Mouse (Mus musculus): ENCODE data around the gene Bicra. TPM values are rescaled to one million over a fixed set of nuclear protein-coding genes. Genes with fewer than 3 reads are reported as not detected.

Gene Bicra
- polyA plus RNA-seq (2014; fragmentation: Nextera tagmentation; extraction: Ambion mirVana): 10.9 and 11.6 TPM in 2 replicates

DNA sequence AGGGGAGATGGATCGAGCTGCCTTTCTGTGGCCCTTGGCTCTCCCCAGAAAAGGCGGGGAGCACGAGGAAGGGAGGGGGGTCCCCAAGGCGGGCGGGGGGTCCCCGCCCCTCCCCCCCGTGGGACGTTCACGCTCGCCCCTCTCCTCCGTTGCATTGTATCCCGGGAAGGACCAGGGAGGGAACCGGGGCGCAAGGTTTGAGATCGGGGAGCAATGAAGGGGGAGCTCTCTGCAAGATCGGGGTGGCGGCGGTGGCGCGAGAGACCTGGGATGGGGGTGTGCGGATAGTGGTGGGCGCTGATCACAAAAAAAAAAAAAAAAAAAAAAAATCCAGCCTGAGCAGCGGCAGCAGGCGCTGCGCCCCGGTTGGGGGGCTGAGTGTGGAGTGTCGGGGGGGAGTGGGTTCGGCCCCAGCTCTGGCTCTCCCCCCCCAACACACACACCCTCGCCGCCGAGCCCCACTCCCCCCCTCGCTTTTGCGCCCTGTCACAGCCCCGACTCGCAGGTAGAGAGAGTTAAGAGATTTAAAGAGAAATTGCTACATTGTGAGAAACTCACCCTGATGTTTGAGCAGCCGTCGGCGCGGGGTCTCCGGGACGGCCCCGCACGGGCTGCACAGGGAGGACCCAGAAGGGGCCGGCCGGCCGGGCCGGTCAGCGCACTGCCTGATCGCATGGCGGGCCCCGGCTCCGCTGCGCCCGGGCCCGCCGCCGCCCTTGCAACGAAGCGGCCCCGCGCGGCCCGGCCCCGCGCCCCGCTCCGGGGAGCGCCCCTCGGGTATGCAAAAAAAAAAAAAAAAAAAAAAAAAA is at the start of gene Bicra:
Gene Bicra (minus strand): TSS at position 584 of the 809 bp plus-strand sequence.
- under 1% methylated on average over 66 of the region's 69 CpGs for WGBS
- H3K27ac ChIP-seq (ENCODE audit: low read depth, low read length): peak within 1 kb of the TSS; percentile 93
- DNase-seq (ENCODE audit: low spot score) (peak; percentile 92), ATAC-seq (replicated peaks; ENCODE audit: low FRiP score) (peak; percentile 72)
- H3K4me3 ChIP-seq (ENCODE audit: low read depth, low read length): peak within 1 kb of the TSS; percentile 91
- H3K4me1 ChIP-seq (replicated peaks; ENCODE audit: control insufficient read depth, insufficient read depth, low read length): peaks cover 30% of the 10 kb centered on the region; the same call in 1 of the 2 replicates
- H3K9me3 ChIP-seq (ENCODE audit: control insufficient read depth, low read length): no peaks in the 10 kb centered on the region
- no peaks in the 10 kb centered on the region for H3K27me3 ChIP-seq (ENCODE audit: control insufficient read depth, insufficient read depth, low read length)
- no peaks in the 10 kb centered on the region for H3K36me3 ChIP-seq (ENCODE audit: control insufficient read depth, insufficient read depth, low read length)
- peak within 1 kb of the TSS; percentile 100 for H3K9ac ChIP-seq (ENCODE audit: low read length)
- peak within 1 kb of the TSS; percentile 85 for H3K4me2 ChIP-seq (ENCODE audit: low read depth, low read length, severe bottlenecking)

DNA sequence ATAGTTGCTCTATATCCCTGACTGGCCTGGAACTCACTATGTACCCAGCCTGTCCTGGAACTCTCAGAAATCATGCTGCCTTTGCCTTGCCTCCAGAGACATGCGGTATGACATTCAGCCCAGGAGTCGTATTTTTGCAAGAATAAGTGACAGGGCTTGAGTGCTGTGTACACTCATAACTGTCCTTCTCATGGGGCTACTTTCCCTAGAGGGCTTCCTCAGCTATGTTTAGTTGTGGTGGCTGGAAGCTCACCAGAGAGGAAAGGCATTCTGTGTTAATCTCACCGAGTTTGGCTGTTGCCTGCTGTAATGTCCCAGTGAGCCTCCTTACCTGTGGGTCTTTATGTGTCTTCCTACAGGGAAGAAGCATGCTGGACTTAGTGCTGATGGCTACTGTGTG is 46.9 kb upstream of the Bicra start:
- WGBS: 71% methylated on average over 3 of the region's 3 CpGs
- Histone ChIP-seq H3K9me3 (ENCODE audit: control insufficient read depth, low read length) (no peaks in the 10 kb centered on the region), H3K9ac (ENCODE audit: low read length) (no peak overlapping the region), H3K4me1 (replicated peaks; ENCODE audit: control insufficient read depth, insufficient read depth, low read length) (peaks cover 4% of the 10 kb centered on the region; the same call in 1 of the 2 replicates), H3K27me3 (ENCODE audit: control insufficient read depth, insufficient read depth, low read length) (no peaks in the 10 kb centered on the region), H3K4me3 (ENCODE audit: low read depth, low read length) (no peak overlapping the region), H3K4me2 (ENCODE audit: low read depth, low read length, severe bottlenecking) (no peak overlapping the region), H3K27ac (ENCODE audit: low read depth, low read length) (no peak overlapping the region), H3K36me3 (ENCODE audit: control insufficient read depth, insufficient read depth, low read length) (no peaks in the 10 kb centered on the region)
- no peak for ATAC-seq (replicated peaks; ENCODE audit: low FRiP score)
- peak; percentile 16 for DNase-seq (ENCODE audit: low spot score)

DNA sequence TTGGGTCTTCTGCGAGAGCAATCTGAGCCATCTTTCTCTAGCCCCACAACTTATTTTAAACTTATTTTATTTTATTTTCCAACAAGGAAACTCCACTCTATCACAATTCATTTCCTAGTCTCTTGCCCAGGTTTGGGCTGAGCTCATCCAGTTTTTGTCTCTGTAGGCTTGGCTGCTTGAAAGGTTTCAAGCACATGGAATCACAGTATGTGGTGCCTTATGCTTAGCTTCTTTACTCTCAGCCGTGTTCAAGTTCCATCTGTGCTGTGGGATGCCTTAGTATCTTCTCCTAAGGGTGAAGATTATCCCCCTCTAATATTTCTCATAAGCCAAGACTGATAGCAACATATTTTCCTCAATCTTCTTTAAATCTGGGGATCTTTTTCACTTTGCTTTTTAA is 39.9 kb upstream of the Bicra start:
- Histone ChIP-seq H3K27me3 (ENCODE audit: control insufficient read depth, insufficient read depth, low read length) (no peaks in the 10 kb centered on the region), H3K9ac (ENCODE audit: low read length) (no peak overlapping the region), H3K27ac (ENCODE audit: low read depth, low read length) (no peak overlapping the region), H3K4me2 (ENCODE audit: low read depth, low read length, severe bottlenecking) (no peak overlapping the region), H3K4me3 (ENCODE audit: low read depth, low read length) (no peak overlapping the region), H3K9me3 (ENCODE audit: control insufficient read depth, low read length) (no peaks in the 10 kb centered on the region), H3K36me3 (ENCODE audit: control insufficient read depth, insufficient read depth, low read length) (no peaks in the 10 kb centered on the region), H3K4me1 (replicated peaks; ENCODE audit: control insufficient read depth, insufficient read depth, low read length) (no peaks in the 10 kb centered on the region)
- 76% methylated on average over 2 of the region's 2 CpGs for WGBS
- ATAC-seq (replicated peaks; ENCODE audit: low FRiP score): no peak
- DNase-seq (ENCODE audit: low spot score): no peak

DNA sequence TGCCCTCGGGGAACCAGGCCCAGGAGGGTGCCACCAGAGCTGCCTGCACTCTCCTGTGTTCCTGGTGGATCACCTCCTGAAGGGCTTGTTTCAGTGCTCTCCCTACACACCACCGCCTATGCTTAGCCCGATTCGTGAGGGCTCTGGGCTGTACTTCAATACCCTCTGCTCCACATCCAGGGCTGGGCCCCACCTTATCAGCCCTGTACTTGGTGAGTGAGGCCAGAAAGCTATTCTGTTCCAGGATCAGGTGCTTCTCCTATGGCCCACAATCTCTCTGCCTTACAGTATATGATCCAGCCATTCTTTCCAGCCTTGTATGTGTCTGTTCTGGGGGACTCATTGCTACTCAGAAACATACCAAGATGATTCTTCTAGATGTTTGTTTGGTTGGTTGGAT is 35.6 kb upstream of the Bicra start:
- no peaks in the 10 kb centered on the region for H3K9me3 ChIP-seq (ENCODE audit: control insufficient read depth, low read length)
- 54% methylated on average over 4 of the region's 4 CpGs for WGBS
- no peaks in the 10 kb centered on the region for H3K36me3 ChIP-seq (ENCODE audit: control insufficient read depth, insufficient read depth, low read length)
- H3K4me2 ChIP-seq (ENCODE audit: low read depth, low read length, severe bottlenecking): no peak overlapping the region
- H3K27ac ChIP-seq (ENCODE audit: low read depth, low read length): no peak overlapping the region
- no peaks in the 10 kb centered on the region for H3K27me3 ChIP-seq (ENCODE audit: control insufficient read depth, insufficient read depth, low read length)
- no peaks in the 10 kb centered on the region for H3K4me1 ChIP-seq (replicated peaks; ENCODE audit: control insufficient read depth, insufficient read depth, low read length)
- ATAC-seq (replicated peaks; ENCODE audit: low FRiP score) (no peak), DNase-seq (ENCODE audit: low spot score) (no peak)
- H3K4me3 ChIP-seq (ENCODE audit: low read depth, low read length): no peak overlapping the region
- no peak overlapping the region for H3K9ac ChIP-seq (ENCODE audit: low read length)

DNA sequence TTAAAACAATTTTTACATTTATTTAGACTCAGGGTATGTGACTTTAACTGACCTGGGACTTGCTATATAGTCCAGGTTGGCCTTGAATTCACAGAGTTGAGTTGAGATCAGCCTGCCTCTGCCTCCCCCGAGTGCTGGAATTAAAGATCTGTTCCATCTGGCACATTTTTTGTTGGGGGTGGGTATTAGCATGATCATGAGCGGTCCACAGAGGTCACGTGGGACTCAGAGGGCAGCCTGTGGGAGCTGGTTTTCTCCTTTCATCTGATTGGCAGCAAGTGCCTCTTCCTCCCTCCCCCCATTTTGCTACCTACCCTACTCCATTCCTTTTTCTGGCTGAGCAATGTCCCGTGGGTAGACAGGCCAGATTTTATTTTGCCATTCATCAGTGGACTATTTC is 32.9 kb upstream of the Bicra start:
- Histone ChIP-seq H3K36me3 (ENCODE audit: control insufficient read depth, insufficient read depth, low read length) (no peaks in the 10 kb centered on the region), H3K4me1 (replicated peaks; ENCODE audit: control insufficient read depth, insufficient read depth, low read length) (no peaks in the 10 kb centered on the region), H3K9me3 (ENCODE audit: control insufficient read depth, low read length) (no peaks in the 10 kb centered on the region), H3K9ac (ENCODE audit: low read length) (no peak overlapping the region), H3K27me3 (ENCODE audit: control insufficient read depth, insufficient read depth, low read length) (no peaks in the 10 kb centered on the region), H3K4me2 (ENCODE audit: low read depth, low read length, severe bottlenecking) (no peak overlapping the region), H3K4me3 (ENCODE audit: low read depth, low read length) (no peak overlapping the region), H3K27ac (ENCODE audit: low read depth, low read length) (no peak overlapping the region)
- 73% methylated on average over 4 of the region's 4 CpGs for WGBS
- DNase-seq (ENCODE audit: low spot score) (no peak), ATAC-seq (replicated peaks; ENCODE audit: low FRiP score) (no peak)

DNA sequence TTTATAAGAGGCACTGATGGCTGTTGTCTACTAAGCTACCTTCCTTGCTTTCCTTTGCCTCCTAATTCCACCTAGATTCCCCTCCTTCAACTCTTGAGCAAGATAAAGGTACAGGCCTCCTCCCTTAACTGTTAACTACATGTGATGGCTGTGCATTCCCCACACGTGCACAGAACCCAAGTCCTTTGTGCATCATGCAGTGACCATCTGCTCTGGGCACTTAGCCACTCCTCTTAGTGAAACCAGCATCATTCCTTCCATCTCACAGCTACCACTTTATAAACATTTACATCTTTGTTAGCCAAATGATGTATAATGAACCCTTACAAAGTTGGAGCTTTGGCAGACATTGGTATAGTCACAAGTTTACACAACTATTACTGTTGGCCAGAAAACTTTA is 32.2 kb upstream of the Bicra start:
- Histone ChIP-seq H3K4me1 (replicated peaks; ENCODE audit: control insufficient read depth, insufficient read depth, low read length) (no peaks in the 10 kb centered on the region), H3K27ac (ENCODE audit: low read depth, low read length) (no peak overlapping the region), H3K4me2 (ENCODE audit: low read depth, low read length, severe bottlenecking) (no peak overlapping the region), H3K9me3 (ENCODE audit: control insufficient read depth, low read length) (no peaks in the 10 kb centered on the region), H3K36me3 (ENCODE audit: control insufficient read depth, insufficient read depth, low read length) (no peaks in the 10 kb centered on the region), H3K4me3 (ENCODE audit: low read depth, low read length) (no peak overlapping the region), H3K27me3 (ENCODE audit: control insufficient read depth, insufficient read depth, low read length) (no peaks in the 10 kb centered on the region), H3K9ac (ENCODE audit: low read length) (no peak overlapping the region)
- ATAC-seq (replicated peaks; ENCODE audit: low FRiP score): no peak
- 72% methylated on average over 1 of the region's 1 CpGs for WGBS
- no peak for DNase-seq (ENCODE audit: low spot score)

DNA sequence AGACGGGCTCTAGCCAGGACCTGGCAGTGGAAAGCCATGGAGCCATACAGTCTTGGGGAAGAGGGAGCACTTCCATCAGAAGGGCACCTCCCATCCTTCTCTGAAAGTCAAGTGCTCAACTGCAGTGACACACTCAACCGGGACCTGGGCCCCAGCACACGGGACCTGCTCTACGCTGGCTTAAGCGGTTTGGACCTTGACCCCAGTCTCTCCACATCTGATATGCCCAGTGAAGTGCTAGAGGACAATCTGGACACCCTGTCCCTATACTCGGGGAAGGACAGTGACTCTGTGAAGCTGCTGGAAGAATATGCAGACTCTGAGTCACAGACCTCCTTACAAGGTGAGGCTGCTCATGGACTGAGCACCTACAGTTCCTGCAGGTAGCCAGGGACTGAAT is 24.2 kb upstream of the Bicra start:
- no peaks in the 10 kb centered on the region for H3K9me3 ChIP-seq (ENCODE audit: control insufficient read depth, low read length)
- H3K36me3 ChIP-seq (ENCODE audit: control insufficient read depth, insufficient read depth, low read length): no peaks in the 10 kb centered on the region
- H3K4me3 ChIP-seq (ENCODE audit: low read depth, low read length): no peak overlapping the region
- no peak overlapping the region for H3K9ac ChIP-seq (ENCODE audit: low read length)
- DNase-seq (ENCODE audit: low spot score) (no peak), ATAC-seq (replicated peaks; ENCODE audit: low FRiP score) (no peak)
- H3K27ac ChIP-seq (ENCODE audit: low read depth, low read length): no peak overlapping the region
- 84% methylated on average over 6 of the region's 6 CpGs for WGBS
- no peak overlapping the region for H3K4me2 ChIP-seq (ENCODE audit: low read depth, low read length, severe bottlenecking)
- no peaks in the 10 kb centered on the region for H3K27me3 ChIP-seq (ENCODE audit: control insufficient read depth, insufficient read depth, low read length)
- H3K4me1 ChIP-seq (replicated peaks; ENCODE audit: control insufficient read depth, insufficient read depth, low read length): no peaks in the 10 kb centered on the region

DNA sequence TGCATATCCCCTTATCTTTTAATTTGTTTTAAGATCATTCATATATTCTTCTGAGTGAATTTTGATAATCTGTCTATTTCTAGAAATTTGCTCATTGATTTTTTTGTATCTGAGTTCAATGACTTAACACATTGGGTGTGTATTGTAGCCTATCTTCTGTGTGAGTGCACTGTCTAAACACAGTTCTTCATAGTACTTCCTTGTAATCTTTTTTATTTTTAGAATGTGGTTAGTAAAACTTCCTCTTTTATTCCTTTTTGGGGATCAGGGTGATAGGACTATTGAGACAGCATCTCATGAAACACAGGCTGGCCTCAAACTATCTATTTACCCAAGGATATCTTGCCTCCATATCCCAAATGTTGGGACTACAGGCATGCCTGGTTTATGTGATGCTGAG is 23.1 kb upstream of the Bicra start:
- H3K9ac ChIP-seq (ENCODE audit: low read length): no peak overlapping the region
- no peak for ATAC-seq (replicated peaks; ENCODE audit: low FRiP score)

DNA sequence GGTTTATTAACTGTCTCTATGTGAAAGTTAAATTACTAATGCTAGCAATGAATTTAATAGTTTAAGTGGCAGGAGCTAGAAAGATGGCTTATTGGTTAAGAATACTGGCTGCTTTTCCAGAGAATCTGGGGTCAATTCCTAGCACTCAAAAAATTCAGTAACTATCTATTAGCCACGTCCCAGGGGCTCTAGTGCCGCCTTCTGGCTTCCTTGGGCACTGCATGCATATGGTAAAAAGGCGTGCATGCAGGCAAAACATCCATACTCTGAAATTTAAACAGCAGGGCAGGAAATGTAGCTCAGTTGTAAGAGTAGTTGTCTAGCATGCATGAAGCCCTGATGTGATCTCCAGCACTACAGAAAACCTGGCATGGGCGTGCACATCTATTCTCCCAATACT is 15.8 kb upstream of the Bicra start:
- Histone ChIP-seq H3K27me3 (ENCODE audit: control insufficient read depth, insufficient read depth, low read length) (peaks cover 8% of the 10 kb centered on the region), H3K9me3 (ENCODE audit: control insufficient read depth, low read length) (peaks cover 4% of the 10 kb centered on the region; the same call in 1 of the 2 replicates), H3K27ac (ENCODE audit: low read depth, low read length) (no peak overlapping the region), H3K4me2 (ENCODE audit: low read depth, low read length, severe bottlenecking) (no peak overlapping the region), H3K36me3 (ENCODE audit: control insufficient read depth, insufficient read depth, low read length) (no peaks in the 10 kb centered on the region), H3K9ac (ENCODE audit: low read length) (no peak overlapping the region), H3K4me1 (replicated peaks; ENCODE audit: control insufficient read depth, insufficient read depth, low read length) (no peaks in the 10 kb centered on the region), H3K4me3 (ENCODE audit: low read depth, low read length) (no peak overlapping the region)
- DNase-seq (ENCODE audit: low spot score): no peak
- WGBS: 34% methylated on average over 4 of the region's 4 CpGs
- no peak for ATAC-seq (replicated peaks; ENCODE audit: low FRiP score)

More for the DNA sequence above, 23.1 kb upstream of the Bicra start:
- Histone ChIP-seq H3K27ac (ENCODE audit: low read depth, low read length) (no peak overlapping the region), H3K4me2 (ENCODE audit: low read depth, low read length, severe bottlenecking) (no peak overlapping the region), H3K36me3 (ENCODE audit: control insufficient read depth, insufficient read depth, low read length) (no peaks in the 10 kb centered on the region), H3K27me3 (ENCODE audit: control insufficient read depth, insufficient read depth, low read length) (no peaks in the 10 kb centered on the region), H3K4me3 (ENCODE audit: low read depth, low read length) (no peak overlapping the region), H3K9me3 (ENCODE audit: control insufficient read depth, low read length) (no peaks in the 10 kb centered on the region), H3K4me1 (replicated peaks; ENCODE audit: control insufficient read depth, insufficient read depth, low read length) (no peaks in the 10 kb centered on the region)
- no peak for DNase-seq (ENCODE audit: low spot score)

Measured in forebrain, embryonic 11.5 days (tissue).